Mouse (Mus musculus): Measurements from ENCODE around the gene Traf3ip1. TPM values are rescaled to one million over a fixed set of nuclear protein-coding genes. Genes with fewer than 3 reads are reported as not detected.

Gene Traf3ip1
- total and polyA plus RNA-seq, 3 experiments = 5.0 to 7.5 (median 5.9) TPM

GRCm38 (mm10) chr1:91557099-91557498 lies 62.7 kb downstream of the Traf3ip1 start:
- Histone ChIP-seq H3K27me3 (replicated peaks) (no peaks in the 10 kb centered on the region), H3K9ac (ENCODE audit: insufficient read depth, low read depth) (no peak overlapping the region), H3K9me3 (replicated peaks; ENCODE audit: low read length) (no peaks in the 10 kb centered on the region), H3K36me3 (replicated peaks in 1 of 2; ENCODE audit: control insufficient read depth in 1 of 2, insufficient read depth in 1 of 2, low read length in 1 of 2) (peaks cover 31 to 64% of the 10 kb centered on the region in 2 experiments), H3K4me3 (replicated peaks in 1 of 3; ENCODE audit: low read depth in 2 of 3, low read length in 2 of 3, poor library complexity in 1 of 3) (no peak overlapping the region), H3K27ac (ENCODE audit: insufficient read depth, low read depth) (no peak overlapping the region), H3K79me2 (replicated peaks; ENCODE audit: control insufficient read depth, extremely low read depth, insufficient read depth, poor library complexity, severe bottlenecking) (0 out of 2 replicates have a peak, but pooled peaks cover 2% of the 10 kb centered on the region), H3K4me2 (ENCODE audit: insufficient read depth, low read depth, poor library complexity, severe bottlenecking) (no peak overlapping the region), H3K4me1 (ENCODE audit: control insufficient read depth in 1 of 2, insufficient read depth in 2 of 2) (no peaks in the 10 kb centered on the region)
- DNase-seq (ENCODE audit: extremely low read depth) = no peak
- TF ChIP-seq RAD21 (IDR thresholded peaks at IDR 0.05; ENCODE audit: low read depth, low read length) = no peak
- no peak for TF ChIP-seq ZKSCAN1 (IDR thresholded peaks at IDR 0.05; ENCODE audit: borderline replicate concordance, low read depth, low read length)
- no peak for TF ChIP-seq UBTF (IDR thresholded peaks at IDR 0.05; ENCODE audit: low read depth, low read length)
- no peak for TF ChIP-seq NELFE (IDR thresholded peaks at IDR 0.05; ENCODE audit: low read depth, low read length)
- TF ChIP-seq JUN (IDR thresholded peaks at IDR 0.05; ENCODE audit: insufficient read depth, low read depth, low read length) = no peak
- no peak for TF ChIP-seq MEF2A (IDR thresholded peaks at IDR 0.05; ENCODE audit: borderline replicate concordance, low read depth, low read length)
- no peak for TF ChIP-seq MAZ (IDR thresholded peaks at IDR 0.05; ENCODE audit: low read depth, low read length)
- no peak for TF ChIP-seq GABPA (IDR thresholded peaks at IDR 0.05; ENCODE audit: insufficient replicate concordance, low read depth, low read length)
- TF ChIP-seq MYC (IDR thresholded peaks at IDR 0.05; ENCODE audit: low read depth, low read length) = no peak
- TF ChIP-seq PAX5 (IDR thresholded peaks at IDR 0.05; ENCODE audit: low read length) = no peak
- TF ChIP-seq IRF4 (IDR thresholded peaks at IDR 0.05; ENCODE audit: low read depth, low read length) = no peak
- no peak for TF ChIP-seq ZC3H11A (IDR thresholded peaks at IDR 0.05; ENCODE audit: low read depth, low read length)
- TF ChIP-seq BHLHE40 (IDR thresholded peaks at IDR 0.05; ENCODE audit: low read depth, low read length) = no peak
- no peak for TF ChIP-seq ZMIZ1 (IDR thresholded peaks at IDR 0.05; ENCODE audit: low read depth, low read length)
- no peak for TF ChIP-seq ETS1 (conservative IDR thresholded peaks at IDR 0.05; ENCODE audit: low read depth, low read length)
- no peak for TF ChIP-seq JUND (conservative IDR thresholded peaks at IDR 0.05; ENCODE audit: low read depth, low read length)
- TF ChIP-seq SIN3A (IDR thresholded peaks at IDR 0.05; ENCODE audit: low read length) = no peak
- TF ChIP-seq KAT2A (IDR thresholded peaks at IDR 0.05; ENCODE audit: insufficient replicate concordance, low read length) = no peak
- no peak for TF ChIP-seq CHD1 (IDR thresholded peaks at IDR 0.05; ENCODE audit: low read depth, low read length)
- dilution Hi-C loops (cut with MboI; ENCODE audit: extremely low pct_ligation_motif_present, extremely low pct_unique_long_range_greater_than_20kb, low sequenced_read_pairs) = no loop called here
- in situ Hi-C loops (cut with MboI; ENCODE audit: low pct_ligation_motif_present, low pct_unique_long_range_greater_than_20kb, low sequenced_read_pairs) = no loop called here

GRCm38 (mm10) chr1:91561226-91561625 lies 66.8 kb downstream of the Traf3ip1 start:
- H3K27me3 ChIP-seq (replicated peaks) = peaks cover 4% of the 10 kb centered on the region
- H3K36me3 ChIP-seq (replicated peaks in 1 of 2; ENCODE audit: control insufficient read depth in 1 of 2, insufficient read depth in 1 of 2, low read length in 1 of 2) = peaks cover 3 to 29% of the 10 kb centered on the region in 2 experiments
- in situ Hi-C loops (cut with MboI; ENCODE audit: low pct_ligation_motif_present, low pct_unique_long_range_greater_than_20kb, low sequenced_read_pairs) = loop anchor here (5.0 to 10.0 kb wide), 2 partner anchors 34 to 136 kb away; no protein-coding TSS in a partner anchor
- H3K4me3 ChIP-seq (replicated peaks in 1 of 3; ENCODE audit: low read depth in 2 of 3, low read length in 2 of 3, poor library complexity in 1 of 3) = no peak overlapping the region
- no peak overlapping the region for H3K4me2 ChIP-seq (ENCODE audit: insufficient read depth, low read depth, poor library complexity, severe bottlenecking)
- H3K79me2 ChIP-seq (replicated peaks; ENCODE audit: control insufficient read depth, extremely low read depth, insufficient read depth, poor library complexity, severe bottlenecking) = no peaks in the 10 kb centered on the region
- TF ChIP-seq MYC (IDR thresholded peaks at IDR 0.05; ENCODE audit: low read depth, low read length) (no peak), TBP (conservative IDR thresholded peaks at IDR 0.05; ENCODE audit: low read depth, low read length) (no peak), HCFC1 (IDR thresholded peaks at IDR 0.05; ENCODE audit: low read depth, low read length) (no peak), RAD21 (IDR thresholded peaks at IDR 0.05; ENCODE audit: low read depth, low read length) (no peak), ZKSCAN1 (IDR thresholded peaks at IDR 0.05; ENCODE audit: borderline replicate concordance, low read depth, low read length) (no peak), GABPA (IDR thresholded peaks at IDR 0.05; ENCODE audit: insufficient replicate concordance, low read depth, low read length) (no peak), MAFK (IDR thresholded peaks at IDR 0.05; ENCODE audit: insufficient replicate concordance, low read length) (no peak), USF2 (conservative IDR thresholded peaks at IDR 0.05; ENCODE audit: low read depth, low read length) (no peak), ETS1 (conservative IDR thresholded peaks at IDR 0.05; ENCODE audit: low read depth, low read length) (no peak), MEF2A (IDR thresholded peaks at IDR 0.05; ENCODE audit: borderline replicate concordance, low read depth, low read length) (no peak), ELF1 (IDR thresholded peaks at IDR 0.05; ENCODE audit: low read depth, low read length) (no peak), EP300 (IDR thresholded peaks at IDR 0.05; ENCODE audit: low read length) (no peak), POLR2A (IDR thresholded peaks at IDR 0.05; ENCODE audit: low read depth, low read length) (no peak), ZNF384 (IDR thresholded peaks at IDR 0.05; ENCODE audit: low read depth, low read length) (no peak), POLR2AphosphoS2 (IDR thresholded peaks at IDR 0.05; ENCODE audit: low read depth, low read length) (no peak), TCF12 (IDR thresholded peaks at IDR 0.05; ENCODE audit: low read depth, low read length) (no peak), NRF1 (IDR thresholded peaks at IDR 0.05; ENCODE audit: low read depth, low read length) (no peak)
- H3K9ac ChIP-seq (ENCODE audit: insufficient read depth, low read depth) = no peak overlapping the region
- peaks cover 0 to 3% of the 10 kb centered on the region in 2 experiments; a peak in 1 of 4 replicates for H3K4me1 ChIP-seq (ENCODE audit: control insufficient read depth in 1 of 2, insufficient read depth in 2 of 2)
- H3K27ac ChIP-seq (ENCODE audit: insufficient read depth, low read depth) = no peak overlapping the region
- no peak for DNase-seq (ENCODE audit: extremely low read depth)
- no peaks in the 10 kb centered on the region for H3K9me3 ChIP-seq (replicated peaks; ENCODE audit: low read length)
- dilution Hi-C loops (cut with MboI; ENCODE audit: extremely low pct_ligation_motif_present, extremely low pct_unique_long_range_greater_than_20kb, low sequenced_read_pairs) = no loop called here

Measured in CH12.LX (cell line).